Mouse (Mus musculus): ENCODE results near the gene Igf2. TPM values are rescaled to one million over a fixed set of nuclear protein-coding genes. Genes with fewer than 3 reads are reported as not detected.

Igf2 gene
- total and polyA plus RNA-seq, 3 experiments: not detected

- no peaks in the 10 kb centered on the region for H3K36me3 ChIP-seq (replicated peaks in 1 of 2; ENCODE audit: control insufficient read depth in 1 of 2, insufficient read depth in 1 of 2, low read length in 1 of 2)
- in situ Hi-C loops (cut with MboI; ENCODE audit: low pct_ligation_motif_present, low pct_unique_long_range_greater_than_20kb, low sequenced_read_pairs): no loop called here
- H3K4me2 ChIP-seq (ENCODE audit: insufficient read depth, low read depth, poor library complexity, severe bottlenecking): no peak overlapping the region
- no peak for DNase-seq (ENCODE audit: extremely low read depth)
- no peaks in the 10 kb centered on the region for H3K79me2 ChIP-seq (replicated peaks; ENCODE audit: control insufficient read depth, extremely low read depth, insufficient read depth, poor library complexity, severe bottlenecking)
- H3K9ac ChIP-seq (ENCODE audit: insufficient read depth, low read depth): no peak overlapping the region
- dilution Hi-C loops (cut with MboI; ENCODE audit: extremely low pct_ligation_motif_present, extremely low pct_unique_long_range_greater_than_20kb, low sequenced_read_pairs): no loop called here
- peaks cover 68% of the 10 kb centered on the region for H3K27me3 ChIP-seq (replicated peaks)
- H3K4me1 ChIP-seq (ENCODE audit: control insufficient read depth in 1 of 2, insufficient read depth in 2 of 2): no peaks in the 10 kb centered on the region
- no peak for TF ChIP-seq GABPA (IDR thresholded peaks at IDR 0.05; ENCODE audit: insufficient replicate concordance, low read depth, low read length)
- no peak for TF ChIP-seq TCF12 (IDR thresholded peaks at IDR 0.05; ENCODE audit: low read depth, low read length)
- TF ChIP-seq EP300 (IDR thresholded peaks at IDR 0.05; ENCODE audit: low read length): no peak
- TF ChIP-seq RAD21 (IDR thresholded peaks at IDR 0.05; ENCODE audit: low read depth, low read length): no peak
- no peak for TF ChIP-seq MYC (IDR thresholded peaks at IDR 0.05; ENCODE audit: low read depth, low read length)
- TF ChIP-seq SIN3A (IDR thresholded peaks at IDR 0.05; ENCODE audit: low read length): no peak
- TF ChIP-seq POLR2A (IDR thresholded peaks at IDR 0.05; ENCODE audit: low read depth, low read length): no peak
- TF ChIP-seq NRF1 (IDR thresholded peaks at IDR 0.05; ENCODE audit: low read depth, low read length): no peak
- no peak for TF ChIP-seq ELF1 (IDR thresholded peaks at IDR 0.05; ENCODE audit: low read depth, low read length)
- no peak for TF ChIP-seq MAX (IDR thresholded peaks at IDR 0.05; ENCODE audit: low read length)
- TF ChIP-seq HCFC1 (IDR thresholded peaks at IDR 0.05; ENCODE audit: low read depth, low read length): no peak
- no peak for TF ChIP-seq JUND (conservative IDR thresholded peaks at IDR 0.05; ENCODE audit: low read depth, low read length)
- TF ChIP-seq BHLHE40 (IDR thresholded peaks at IDR 0.05; ENCODE audit: low read depth, low read length): no peak
- no peak for TF ChIP-seq TBP (conservative IDR thresholded peaks at IDR 0.05; ENCODE audit: low read depth, low read length)
- TF ChIP-seq POLR2AphosphoS2 (IDR thresholded peaks at IDR 0.05; ENCODE audit: low read depth, low read length): no peak
- TF ChIP-seq ETS1 (conservative IDR thresholded peaks at IDR 0.05; ENCODE audit: low read depth, low read length): no peak
- no peak for TF ChIP-seq ZKSCAN1 (IDR thresholded peaks at IDR 0.05; ENCODE audit: borderline replicate concordance, low read depth, low read length)
- no peaks in the 10 kb centered on the region for H3K9me3 ChIP-seq (replicated peaks; ENCODE audit: low read length)
- no peak overlapping the region for H3K4me3 ChIP-seq (replicated peaks in 1 of 3; ENCODE audit: low read depth in 2 of 3, low read length in 2 of 3, poor library complexity in 1 of 3)
- H3K27ac ChIP-seq (ENCODE audit: insufficient read depth, low read depth): no peak overlapping the region
Measured at GRCm38 (mm10) chr7:142706873-142707272, 40.3 kb upstream of the Igf2 start.

GRCm38 (mm10) chr7:142699334-142699860 lies 32.8 kb upstream of the Igf2 start:
- no peaks in the 10 kb centered on the region for H3K36me3 ChIP-seq (replicated peaks in 1 of 2; ENCODE audit: control insufficient read depth in 1 of 2, insufficient read depth in 1 of 2, low read length in 1 of 2)
- H3K4me2 ChIP-seq (ENCODE audit: insufficient read depth, low read depth, poor library complexity, severe bottlenecking): no peak overlapping the region
- in situ Hi-C loops (cut with MboI; ENCODE audit: low pct_ligation_motif_present, low pct_unique_long_range_greater_than_20kb, low sequenced_read_pairs): no loop called here
- TF ChIP-seq MXI1 (IDR thresholded peaks at IDR 0.05; ENCODE audit: low read depth, low read length): no peak
- TF ChIP-seq SMC3 (IDR thresholded peaks at IDR 0.05; ENCODE audit: low read depth, low read length): no peak
- no peak for TF ChIP-seq ZNF384 (IDR thresholded peaks at IDR 0.05; ENCODE audit: low read depth, low read length)
- TF ChIP-seq NRF1 (IDR thresholded peaks at IDR 0.05; ENCODE audit: low read depth, low read length): no peak
- no peak for TF ChIP-seq USF1 (IDR thresholded peaks at IDR 0.05; ENCODE audit: low read depth, low read length)
- H3K4me1 ChIP-seq (ENCODE audit: control insufficient read depth in 1 of 2, insufficient read depth in 2 of 2): no peaks in the 10 kb centered on the region
- H3K9me3 ChIP-seq (replicated peaks; ENCODE audit: low read length): no peaks in the 10 kb centered on the region
- H3K4me3 ChIP-seq (replicated peaks in 1 of 3; ENCODE audit: low read depth in 2 of 3, low read length in 2 of 3, poor library complexity in 1 of 3): no peak overlapping the region
- no peak overlapping the region for H3K27ac ChIP-seq (ENCODE audit: insufficient read depth, low read depth)
- H3K27me3 ChIP-seq (replicated peaks): peaks cover 95% of the 10 kb centered on the region
- dilution Hi-C loops (cut with MboI; ENCODE audit: extremely low pct_ligation_motif_present, extremely low pct_unique_long_range_greater_than_20kb, low sequenced_read_pairs): no loop called here
- H3K79me2 ChIP-seq (replicated peaks; ENCODE audit: control insufficient read depth, extremely low read depth, insufficient read depth, poor library complexity, severe bottlenecking): no peaks in the 10 kb centered on the region
- DNase-seq (ENCODE audit: extremely low read depth): no peak
- no peak overlapping the region for H3K9ac ChIP-seq (ENCODE audit: insufficient read depth, low read depth)

All from CH12.LX (cell line).